Mouse (Mus musculus): ENCODE measurements around the gene Higd1b.
A peak's percentile ranks its signal among the peaks of the same experiment; 100 is the strongest.

GRCm38 (mm10) chr11:102864272-102864671, 28.6 kb downstream of the Higd1b start:
- TF ChIP-seq EP300 (IDR thresholded peaks at IDR 0.05; ENCODE audit: insufficient read depth, low read depth, low read length) (no peak), POLR2A (IDR thresholded peaks at IDR 0.05; ENCODE audit: insufficient read depth, low read depth, low read length) (no peak), CTCF (IDR thresholded peaks at IDR 0.05) (peak; percentile 90; the same call in 1 of the 2 replicates)
